Mouse (Mus musculus) midbrain, postnatal 0 days (tissue): ENCODE measurements at regions not wholly inside any gene's neighbourhood (a gene's known extent, or its start where the extent isn't known, plus 50 kb on each side); places are given as distances from the start of the nearest gene placed in this dataset.

ENCODE experiments used
- ATAC-seq: fragments of 200-750 bp; cut with Nextera tagmentation; 2 replicates; pipeline ENCODE4 v1.8.0; 2017; ENCODE audit warnings: moderate number of reproducible peaks, mild to moderate bottlenecking, moderate TSS enrichment, moderate library complexity; ENCODE audit not compliant: low FRiP score
- DNase-seq: peaks from one replicate; pipeline ENCODE4 v3.0.0-alpha.2; 2015; ENCODE audit warnings: low spot score
- H3K27ac ChIP-seq: fragments of 300-500 bp; sonication (generic); 2 replicates; pipeline ENCODE4 v1.5.1; 2014; ENCODE audit warnings: low read depth, mild to moderate bottlenecking, low read length, mixed read lengths
- H3K27me3 ChIP-seq: fragments of 300-500 bp; sonication (generic); 2 replicates; pipeline ENCODE4 v1.6.1; 2014; ENCODE audit warnings: low read length, control low read depth, mixed read lengths; ENCODE audit not compliant: insufficient read depth
- H3K36me3 ChIP-seq: fragments of 300-500 bp; sonication (generic); 2 replicates; pipeline ENCODE4 v1.6.1; 2014; ENCODE audit warnings: low read length, control low read depth, mixed read lengths; ENCODE audit not compliant: insufficient read depth
- H3K4me1 ChIP-seq: fragments of 300-500 bp; sonication (generic); 2 replicates; pipeline ENCODE4 v1.6.1; 2014; ENCODE audit warnings: mild to moderate bottlenecking, control low read depth, antibody characterized with exemption, low read length, mixed read lengths; ENCODE audit not compliant: insufficient read depth
- H3K4me2 ChIP-seq: fragments of 300-500 bp; sonication (generic); 2 replicates; pipeline ENCODE4 v1.6.1; 2014; ENCODE audit warnings: low read depth, mild to moderate bottlenecking, low read length, mixed read lengths; ENCODE audit not compliant: poor library complexity, severe bottlenecking
- H3K4me3 ChIP-seq: fragments of 300-500 bp; sonication (generic); 2 replicates; pipeline ENCODE4 v1.5.1; 2014; ENCODE audit warnings: low read depth, mild to moderate bottlenecking, low read length, moderate library complexity
- H3K9ac ChIP-seq: fragments of 300-500 bp; sonication (generic); replicated peaks from 2 replicates; pipeline ENCODE4 v1.6.1; 2014; ENCODE audit warnings: mild to moderate bottlenecking, low read length, moderate library complexity, mixed read lengths; ENCODE audit not compliant: poor library complexity, severe bottlenecking
- H3K9me3 ChIP-seq: fragments of 300-500 bp; sonication (generic); 2 replicates; pipeline ENCODE4 v1.6.1; 2016; ENCODE audit warnings: low read length, control low read depth
- CTCF ChIP-seq: IDR thresholded peaks from 2 replicates; pipeline ENCODE4 v1.5.1; 2016; ENCODE audit warnings: antibody characterized with exemption, mild to moderate bottlenecking
- WGBS: fragments of 180-500 bp; shearing (Covaris S2); extraction: QIAGEN DNeasy Blood & Tissue Kit; methylation state at CpG from one replicate; pipeline ENCODE4 v1.1.7; 2014; 5-methylcytosine and 5-hydroxymethylcytosine counted together

DNA sequence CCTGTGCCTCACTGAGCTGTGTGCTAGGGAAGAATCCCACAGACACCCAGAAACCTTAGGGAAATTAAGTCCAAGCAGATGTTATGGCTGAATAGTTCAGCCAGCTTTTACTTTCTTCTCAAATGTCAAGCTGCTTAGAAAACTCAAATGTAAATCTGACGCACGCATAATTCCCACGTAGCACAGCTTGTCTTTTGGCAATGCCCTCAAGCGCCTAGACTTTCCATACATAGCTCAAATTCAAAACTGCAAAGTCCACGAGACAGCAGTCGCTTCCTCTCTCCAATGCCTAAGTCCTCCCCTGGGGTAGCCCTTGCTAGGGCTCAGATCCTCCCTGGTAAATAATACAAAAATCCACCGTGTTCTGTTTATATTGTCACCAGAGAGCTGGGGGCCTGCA, 115.8 kb upstream of the Dhrs4 start:
- no peak for ATAC-seq
- WGBS = 41% methylated on average over 7 of the region's 7 CpGs
- Histone ChIP-seq H3K4me3 (no peak overlapping the region), H3K27me3 (no peaks in the 10 kb centered on the region), H3K36me3 (no peaks in the 10 kb centered on the region), H3K9ac (no peak overlapping the region), H3K4me1 (peaks cover 7% of the 10 kb centered on the region), H3K4me2 (no peak overlapping the region), H3K27ac (no peak overlapping the region), H3K9me3 (no peaks in the 10 kb centered on the region)
- DNase-seq = no peak
- no peak for TF ChIP-seq CTCF

DNA sequence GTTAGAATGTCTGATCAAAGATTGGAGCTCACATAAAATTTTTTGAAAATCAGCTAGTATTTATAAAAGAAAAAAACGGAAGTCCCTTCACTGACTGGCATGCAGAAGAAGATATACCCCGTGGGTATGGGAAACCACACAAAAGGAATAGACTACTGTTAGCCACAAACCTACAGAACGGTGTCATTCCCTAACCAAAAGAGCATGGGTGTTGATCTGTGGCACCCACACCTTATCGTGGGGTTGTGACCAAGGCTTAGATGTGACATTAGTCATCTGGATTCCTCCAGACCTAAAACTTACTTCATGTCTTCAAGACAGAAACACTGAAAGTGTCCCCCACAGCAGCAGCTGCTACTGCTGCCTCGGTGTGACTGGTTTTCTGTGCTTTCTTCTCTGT, 108.2 kb upstream of the Dhrs4 start:
- H3K4me2 ChIP-seq = no peak overlapping the region
- TF ChIP-seq CTCF = no peak
- no peak overlapping the region for H3K27ac ChIP-seq
- no peak for DNase-seq
- H3K27me3 ChIP-seq = no peaks in the 10 kb centered on the region
- no peak for ATAC-seq
- WGBS = 85% methylated on average over 5 of the region's 5 CpGs
- no peaks in the 10 kb centered on the region for H3K9me3 ChIP-seq
- H3K36me3 ChIP-seq = no peaks in the 10 kb centered on the region
- no peak overlapping the region for H3K4me3 ChIP-seq
- H3K9ac ChIP-seq = no peak overlapping the region
- no peaks in the 10 kb centered on the region for H3K4me1 ChIP-seq

DNA sequence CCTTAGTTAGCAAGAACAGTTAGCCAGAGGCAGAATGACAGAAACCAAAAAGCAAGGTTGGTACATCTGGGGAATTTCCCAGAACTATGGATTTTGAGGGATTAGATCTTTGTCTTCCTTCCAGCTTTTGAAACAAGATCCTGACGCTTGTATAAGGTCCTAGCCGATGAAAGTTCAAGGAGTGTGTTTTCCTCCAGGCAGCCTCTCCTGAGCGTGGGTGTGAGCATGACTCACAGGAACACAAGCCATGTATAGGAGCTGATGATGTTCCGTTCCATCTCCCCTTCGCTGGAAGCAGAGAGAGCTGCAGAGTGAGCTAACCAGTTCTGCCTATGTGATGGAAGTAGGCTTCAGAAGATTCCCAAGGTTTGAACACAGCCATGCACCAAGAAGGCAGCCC, 105.6 kb upstream of the Dhrs4 start:
- H3K9ac ChIP-seq = no peak overlapping the region
- no peaks in the 10 kb centered on the region for H3K27me3 ChIP-seq
- no peak for TF ChIP-seq CTCF
- H3K36me3 ChIP-seq = no peaks in the 10 kb centered on the region
- no peaks in the 10 kb centered on the region for H3K9me3 ChIP-seq
- H3K27ac ChIP-seq = no peak overlapping the region
- DNase-seq (no peak), ATAC-seq (no peak)
- H3K4me1 ChIP-seq = no peaks in the 10 kb centered on the region
- H3K4me2 ChIP-seq = no peak overlapping the region
- WGBS = 86% methylated on average over 5 of the region's 5 CpGs
- no peak overlapping the region for H3K4me3 ChIP-seq

DNA sequence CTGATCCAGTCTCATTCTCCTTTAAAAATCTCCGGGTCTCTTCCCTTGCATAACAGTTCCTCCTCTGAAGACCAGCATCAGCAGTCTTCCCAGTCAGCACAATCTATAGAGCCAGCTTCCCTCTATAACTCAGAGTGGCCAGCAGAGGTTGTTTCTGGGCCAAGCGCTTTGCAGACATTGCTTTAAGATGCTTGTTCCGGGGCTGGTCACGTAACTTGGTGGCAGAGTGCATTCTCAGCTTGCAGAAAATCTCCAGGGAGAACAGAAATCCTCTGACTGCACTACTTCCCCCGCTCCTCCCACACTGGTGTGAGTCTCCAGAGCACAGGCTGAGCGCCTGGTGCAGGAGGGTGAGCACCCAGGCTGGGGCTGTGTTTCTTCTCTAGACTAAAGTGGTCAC, 91.8 kb upstream of the Dhrs4 start:
- Histone ChIP-seq H3K4me2 (no peak overlapping the region), H3K4me1 (no peaks in the 10 kb centered on the region), H3K4me3 (no peak overlapping the region), H3K9me3 (no peaks in the 10 kb centered on the region), H3K9ac (no peak overlapping the region), H3K36me3 (no peaks in the 10 kb centered on the region), H3K27ac (no peak overlapping the region), H3K27me3 (no peaks in the 10 kb centered on the region)
- ATAC-seq (no peak), DNase-seq (peak; percentile 55)
- TF ChIP-seq CTCF = peak; percentile 35
- whole genome bisulfite sequencing = 44% methylated on average over 6 of the region's 6 CpGs

DNA sequence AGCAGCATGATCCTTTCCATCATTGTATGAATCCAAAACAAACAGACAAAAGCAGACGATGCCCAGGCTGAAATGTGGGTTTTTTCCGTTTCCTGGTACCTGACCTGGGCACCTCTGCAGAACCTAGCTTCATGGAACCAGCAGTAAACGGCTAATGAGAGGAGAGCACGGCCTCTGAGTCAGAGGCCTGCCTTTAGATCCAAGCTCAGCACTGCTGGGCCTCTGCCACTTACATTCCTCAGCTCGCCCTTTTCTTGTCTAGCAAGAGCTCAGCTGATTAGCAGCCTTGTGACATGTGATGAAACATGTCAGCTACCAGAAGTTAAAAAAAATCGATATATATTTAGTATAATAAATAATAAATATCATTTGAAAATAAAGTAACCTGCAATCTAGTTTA, 91.2 kb upstream of the Dhrs4 start:
- no peak for TF ChIP-seq CTCF

DNA sequence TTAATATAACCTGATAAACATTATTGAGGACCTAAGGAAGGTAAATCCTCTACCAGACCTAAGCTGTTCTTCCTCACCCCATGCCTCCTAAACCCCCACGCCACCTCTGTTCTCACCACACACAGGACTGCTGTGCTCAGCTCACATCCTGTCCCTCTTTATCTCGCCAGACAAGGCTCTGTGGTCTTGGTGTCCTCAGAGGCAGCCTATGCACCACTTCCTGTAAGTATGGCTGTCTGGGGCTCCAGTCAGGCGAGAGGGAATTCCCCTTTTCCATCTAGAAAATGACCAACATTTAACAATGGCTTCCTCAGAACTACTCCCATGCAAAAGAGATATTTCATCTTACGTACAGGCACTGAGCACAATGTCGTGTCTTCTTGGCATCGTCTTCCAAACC, 86.2 kb upstream of the Dhrs4 start:
- 84% methylated on average over 6 of the region's 6 CpGs for WGBS
- ATAC-seq (no peak), DNase-seq (no peak)
- no peak for TF ChIP-seq CTCF
- Histone ChIP-seq H3K36me3 (no peaks in the 10 kb centered on the region), H3K27ac (no peak overlapping the region), H3K4me1 (no peaks in the 10 kb centered on the region), H3K4me2 (no peak overlapping the region), H3K9ac (no peak overlapping the region), H3K27me3 (no peaks in the 10 kb centered on the region), H3K9me3 (no peaks in the 10 kb centered on the region), H3K4me3 (no peak overlapping the region)

More for the DNA sequence above, 91.2 kb upstream of the Dhrs4 start:
- no peak overlapping the region for H3K4me3 ChIP-seq
- DNase-seq (no peak), ATAC-seq (no peak)
- H3K4me1 ChIP-seq = no peaks in the 10 kb centered on the region
- no peaks in the 10 kb centered on the region for H3K27me3 ChIP-seq
- no peaks in the 10 kb centered on the region for H3K9me3 ChIP-seq
- no peaks in the 10 kb centered on the region for H3K36me3 ChIP-seq
- H3K4me2 ChIP-seq = no peak overlapping the region
- no peak overlapping the region for H3K9ac ChIP-seq
- no peak overlapping the region for H3K27ac ChIP-seq
- 63% methylated on average over 6 of the region's 6 CpGs for WGBS

DNA sequence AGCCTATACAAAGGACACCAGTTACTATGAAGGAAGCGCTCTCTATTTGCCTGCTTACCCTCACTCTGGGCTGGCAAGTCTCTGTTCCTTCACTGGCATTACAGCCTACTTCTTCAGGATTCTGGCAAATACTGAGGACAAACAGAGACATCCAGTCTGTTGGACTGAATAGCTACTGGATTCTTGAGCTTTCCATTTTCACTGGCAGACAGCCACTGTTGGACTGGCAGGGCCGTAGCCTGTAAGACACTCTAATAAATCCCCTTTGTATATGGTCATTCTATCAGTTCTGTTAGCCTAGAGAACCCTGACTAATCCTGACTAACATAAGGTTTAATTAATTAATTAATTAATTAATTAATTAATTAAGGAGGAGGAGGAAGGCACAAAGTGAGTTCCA, 72.4 kb upstream of the Dhrs4 start:
- no peak for ATAC-seq
- Histone ChIP-seq H3K4me3 (no peak overlapping the region), H3K4me2 (no peak overlapping the region), H3K27me3 (no peaks in the 10 kb centered on the region), H3K27ac (no peak overlapping the region), H3K36me3 (no peaks in the 10 kb centered on the region), H3K9ac (no peak overlapping the region), H3K9me3 (no peaks in the 10 kb centered on the region), H3K4me1 (no peaks in the 10 kb centered on the region)
- no peak for TF ChIP-seq CTCF
- 88% methylated on average over 2 of the region's 2 CpGs for WGBS
- DNase-seq = peak; percentile 7
